14 mouse cellular contexts compared by ENCODE assay signal in the genomic region with DNA sequence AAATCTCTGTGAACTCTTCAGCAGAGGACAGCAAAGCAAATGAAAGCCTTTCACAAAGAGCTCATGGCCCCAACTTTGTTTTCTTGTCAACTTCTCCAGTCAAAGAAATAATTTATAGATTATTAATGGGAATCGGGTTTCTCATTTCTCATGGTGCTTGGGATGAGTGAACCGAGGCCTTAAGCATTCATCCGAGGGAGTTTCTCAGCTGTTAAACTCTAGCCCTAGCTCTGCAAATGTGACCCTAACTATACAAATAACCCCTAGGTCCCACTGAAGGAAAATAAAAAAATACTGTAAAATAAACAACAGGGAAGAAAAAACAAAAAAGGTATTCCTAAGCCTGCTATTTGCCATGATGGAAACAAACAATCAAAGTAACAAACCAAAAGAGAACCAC.
"Had no signal": no experiment of that assay in that cellular context is flagged by ENCODE, and none has a peak within 500 bp of the region (broad histone marks: within the 10 kb centered on the region; RNA-seq: fewer than 3 reads in every experiment).

No protein-coding gene starts in this region.

- H3K27me3 ChIP-seq: liver, embryonic 12.5 days; midbrain, embryonic 12.5 days; neural tube, embryonic 12.5 days; stomach, embryonic 15.5 days had no signal

- H3K4me2 ChIP-seq: liver, embryonic 12.5 days; lung, embryonic 14.5 days; midbrain, embryonic 12.5 days; neural tube, embryonic 12.5 days; stomach, embryonic 15.5 days had no signal

- H3K9me3 ChIP-seq: liver, embryonic 12.5 days; midbrain, embryonic 12.5 days; neural tube, embryonic 12.5 days; stomach, embryonic 15.5 days had no signal

- H3K36me3 ChIP-seq: liver, embryonic 12.5 days; midbrain, embryonic 12.5 days; neural tube, embryonic 12.5 days; stomach, embryonic 15.5 days had no signal

- H3K4me1 ChIP-seq: liver, embryonic 12.5 days; neural tube, embryonic 12.5 days; stomach, embryonic 15.5 days had no signal

- H3K9ac ChIP-seq: liver, embryonic 12.5 days; liver, embryonic 14.5 days; lung, embryonic 14.5 days; midbrain, embryonic 12.5 days; neural tube, embryonic 12.5 days; stomach, embryonic 15.5 days had no signal

- DNase-seq: lung, adult 18-20 months; lung, embryonic 14.5 days; lung, postnatal 10 days; lung, postnatal 4 days; right cerebral cortex, postnatal 14 days; thymus, adult 2 months; thymus, postnatal 25 days; thymus, postnatal 4 days had no signal

- H3K4me3 ChIP-seq: liver, embryonic 12.5 days; midbrain, embryonic 12.5 days; neural tube, embryonic 12.5 days; stomach, embryonic 15.5 days had no signal

- ATAC-seq: liver, embryonic 12.5 days had no signal

- H3K27ac ChIP-seq: liver, embryonic 12.5 days; liver, embryonic 14.5 days; midbrain, embryonic 12.5 days; neural tube, embryonic 12.5 days; stomach, embryonic 15.5 days; stomach, postnatal 0 days had no signal
